Mouse (Mus musculus) E14TG2a.4 (cell line): ENCODE data around the gene 2010111I01Rik.

Experiments used
- H3K27me3 ChIP-seq: 2 replicates; pipeline ENCODE4 v1.6.1; 2014; ENCODE audit warnings: low read length, control low read depth; ENCODE audit not compliant: insufficient read depth
- H3K36me3 ChIP-seq: 2 replicates; pipeline ENCODE4 v1.6.1; 2014; ENCODE audit warnings: low read length, control low read depth; ENCODE audit not compliant: insufficient read depth
- H3K4me1 ChIP-seq: replicated peaks from 2 replicates; pipeline ENCODE4 v1.6.1; 2014; ENCODE audit warnings: low read depth, low read length, control low read depth
- H3K4me3 ChIP-seq: replicated peaks from 2 replicates; pipeline ENCODE4 v1.5.1; 2014; ENCODE audit warnings: mild to moderate bottlenecking, low read length
- H3K9me3 ChIP-seq: 2 replicates; pipeline ENCODE4 v1.6.1; 2014; ENCODE audit warnings: low read length, control low read depth
- CTCF ChIP-seq: conservative IDR thresholded peaks from 2 replicates; pipeline ENCODE4 v1.5.1; 2014; ENCODE audit warnings: low read length
- NANOG ChIP-seq: IDR thresholded peaks from 2 replicates; pipeline ENCODE4 v1.6.1; 2014; ENCODE audit warnings: borderline replicate concordance, low read length, mixed read lengths
- POU5F1 ChIP-seq: IDR thresholded peaks from 2 replicates; pipeline ENCODE4 v1.6.1; 2014; ENCODE audit warnings: low read length, borderline replicate concordance

Gene 2010111I01Rik

DNA sequence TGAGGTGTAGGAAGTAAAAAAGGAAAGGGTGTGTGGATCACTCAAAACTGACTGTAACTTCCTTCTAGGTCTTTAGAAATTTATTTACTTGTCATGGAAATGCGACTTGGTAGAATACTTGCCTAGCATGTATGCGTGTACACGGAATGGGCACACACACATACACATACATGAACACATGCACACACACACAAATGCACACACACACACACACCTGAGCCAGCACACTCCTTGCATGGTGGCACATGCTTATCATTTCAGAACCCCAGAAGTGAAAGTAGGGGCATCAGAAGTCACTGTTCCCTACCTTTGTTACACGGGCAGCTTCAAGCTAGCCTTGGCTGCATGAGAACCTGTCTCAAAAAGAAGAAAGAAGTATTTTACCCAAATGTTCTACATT lies 311.7 kb downstream of the 2010111I01Rik start:
- TF ChIP-seq CTCF, result no peak
- TF ChIP-seq NANOG, result no peak
- no peak for TF ChIP-seq POU5F1
- H3K36me3 ChIP-seq, result peaks cover 43% of the 10 kb centered on the region
- no peak overlapping the region for H3K4me3 ChIP-seq
- peaks cover 84% of the 10 kb centered on the region for H3K4me1 ChIP-seq
- H3K9me3 ChIP-seq, result no peaks in the 10 kb centered on the region
- H3K27me3 ChIP-seq, result no peaks in the 10 kb centered on the region

GRCm38 (mm10) chr13:63277316-63277715 lies 312.6 kb downstream of the 2010111I01Rik start:
- H3K36me3 ChIP-seq, result peaks cover 52% of the 10 kb centered on the region
- H3K9me3 ChIP-seq, result no peaks in the 10 kb centered on the region
- TF ChIP-seq NANOG (no peak), CTCF (no peak), POU5F1 (no peak)
- H3K27me3 ChIP-seq, result no peaks in the 10 kb centered on the region
- H3K4me3 ChIP-seq, result no peak overlapping the region
- H3K4me1 ChIP-seq, result peaks cover 86% of the 10 kb centered on the region

DNA sequence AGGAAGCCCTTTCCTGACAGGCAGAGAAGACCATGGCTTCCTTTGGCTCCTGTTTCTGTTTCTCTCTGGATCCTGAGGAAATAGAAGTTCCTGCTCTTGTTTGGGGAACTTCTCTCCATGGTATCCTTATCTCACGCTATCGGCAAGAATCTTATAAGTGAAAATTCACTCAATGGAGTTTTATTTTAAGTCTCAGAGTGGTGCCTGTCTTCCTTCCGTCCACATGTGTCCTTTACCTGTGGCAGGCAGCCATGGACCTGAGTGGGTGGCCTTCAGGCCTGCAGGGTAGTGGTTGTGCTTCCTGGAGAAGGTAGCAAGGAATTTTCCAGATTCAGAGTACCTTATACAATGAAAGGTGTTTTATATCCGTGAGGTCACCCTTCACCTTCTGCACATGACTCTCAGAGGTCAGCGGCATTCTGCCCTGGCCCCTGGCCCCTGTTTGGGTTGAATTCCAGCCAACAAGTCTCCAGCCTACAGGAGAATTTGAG lies 313.5 kb downstream of the 2010111I01Rik start:
- TF ChIP-seq POU5F1 (no peak), NANOG (no peak)
- Histone ChIP-seq H3K4me3 (peak overlapping the region; percentile 53), H3K36me3 (peaks cover 61% of the 10 kb centered on the region), H3K9me3 (no peaks in the 10 kb centered on the region), H3K4me1 (peaks cover 95% of the 10 kb centered on the region), H3K27me3 (no peaks in the 10 kb centered on the region)

GRCm38 (mm10) chr13:63278796-63279475 lies 314.2 kb downstream of the 2010111I01Rik start:
- Histone ChIP-seq H3K36me3 (peaks cover 68% of the 10 kb centered on the region), H3K4me3 (peak overlapping the region; percentile 53), H3K9me3 (no peaks in the 10 kb centered on the region), H3K27me3 (no peaks in the 10 kb centered on the region), H3K4me1 (peaks cover 94% of the 10 kb centered on the region)
- TF ChIP-seq NANOG (no peak), CTCF (no peak), POU5F1 (no peak)

- Histone ChIP-seq H3K36me3 (peaks cover 64% of the 10 kb centered on the region), H3K4me3 (peak overlapping the region; percentile 53), H3K27me3 (no peaks in the 10 kb centered on the region), H3K9me3 (no peaks in the 10 kb centered on the region), H3K4me1 (peaks cover 85% of the 10 kb centered on the region)
- TF ChIP-seq POU5F1 (no peak), NANOG (no peak), CTCF (no peak)
These were observed 315.1 kb downstream of the 2010111I01Rik start for GRCm38 (mm10) chr13:63279807-63280206.

GRCm38 (mm10) chr13:63280344-63280743 lies 315.7 kb downstream of the 2010111I01Rik start:
- peak overlapping the region; percentile 53 for H3K4me3 ChIP-seq
- peaks cover 65% of the 10 kb centered on the region for H3K36me3 ChIP-seq
- H3K27me3 ChIP-seq, result no peaks in the 10 kb centered on the region
- peaks cover 83% of the 10 kb centered on the region for H3K4me1 ChIP-seq
- TF ChIP-seq POU5F1 (no peak), CTCF (no peak), NANOG (no peak)
- no peaks in the 10 kb centered on the region for H3K9me3 ChIP-seq

- Histone ChIP-seq H3K27me3 (no peaks in the 10 kb centered on the region), H3K4me1 (peaks cover 80% of the 10 kb centered on the region), H3K9me3 (no peaks in the 10 kb centered on the region), H3K36me3 (peaks cover 64% of the 10 kb centered on the region), H3K4me3 (peak overlapping the region; percentile 53; the same call in 1 of the 2 replicates)
- TF ChIP-seq CTCF, result no peak
- TF ChIP-seq NANOG, result no peak
- TF ChIP-seq POU5F1, result no peak
These were observed 316.5 kb downstream of the 2010111I01Rik start for GRCm38 (mm10) chr13:63281206-63281605.

DNA sequence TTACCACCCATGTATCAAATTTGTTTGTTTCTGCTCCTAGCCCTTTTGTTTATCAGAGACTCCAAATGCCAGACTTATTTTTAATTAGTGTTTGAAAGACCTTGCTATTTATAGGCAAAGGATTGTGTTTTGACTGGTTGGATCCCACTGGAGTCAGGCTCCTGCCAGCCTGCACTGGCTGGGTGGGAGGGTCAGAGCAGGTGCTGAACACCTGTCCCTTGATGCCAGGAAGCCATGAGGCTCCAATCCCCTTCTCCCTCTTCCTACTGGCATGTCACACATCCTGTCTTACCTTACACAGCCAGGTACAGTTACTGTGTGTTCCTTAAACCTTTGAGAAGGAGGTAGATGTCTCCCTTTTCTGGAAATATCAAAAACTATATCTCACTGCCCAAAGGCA lies 318.5 kb downstream of the 2010111I01Rik start:
- no peaks in the 10 kb centered on the region for H3K9me3 ChIP-seq
- H3K36me3 ChIP-seq, result peaks cover 64% of the 10 kb centered on the region
- no peaks in the 10 kb centered on the region for H3K27me3 ChIP-seq
- H3K4me3 ChIP-seq, result no peak overlapping the region
- peaks cover 79% of the 10 kb centered on the region for H3K4me1 ChIP-seq
- TF ChIP-seq POU5F1, result no peak

- no peaks in the 10 kb centered on the region for H3K9me3 ChIP-seq
- TF ChIP-seq CTCF (no peak), NANOG (no peak), POU5F1 (no peak)
- no peaks in the 10 kb centered on the region for H3K27me3 ChIP-seq
- peaks cover 78% of the 10 kb centered on the region for H3K4me1 ChIP-seq
- no peak overlapping the region for H3K4me3 ChIP-seq
- H3K36me3 ChIP-seq, result peaks cover 79% of the 10 kb centered on the region
These were observed 320.1 kb downstream of the 2010111I01Rik start for GRCm38 (mm10) chr13:63284748-63285147.
